Mouse (Mus musculus) layer of hippocampus, postnatal 14 days (tissue): Measurements from ENCODE around the gene Scnn1b. TPM values are rescaled to one million over a fixed set of nuclear protein-coding genes. Genes with fewer than 3 reads are reported as not detected.

Experiments
- DNase-seq, 2 experiments: peaks; one replicate each; pipeline ENCODE4 v3.0.0; 2021 to 2022; ENCODE audit warnings: low spot score in 2 of 2, mixed read lengths in 1 of 2
- total RNA-seq, 2 experiments: library from RNA; stranded (reverse); gene quantifications; 2 replicates each; pipeline ENCODE4 v1.2.3; 2021

The Scnn1b gene
- total RNA-seq, 2 experiments from 2014 or later = 0.41 TPM; not detected in 1

GRCm38 (mm10) chr7:121963883-121964398 is 99.1 kb downstream of the Scnn1b start:
- DNase-seq = peak; percentile 22 to 82

- no peak for DNase-seq
These were observed 101.3 kb downstream of the Scnn1b start for GRCm38 (mm10) chr7:121966169-121966568.

Other genes with a start within 250 kb of the Scnn1b start
- 10 to 100 TPM; 46.5 to 48.4 TPM for gene Usp31, start 157.8 kb upstream of the Scnn1b start, total RNA-seq
- under 1 TPM in 1 of 2 experiments, not detected in 1; 0.14 TPM for gene Scnn1g, start 130.6 kb upstream of the Scnn1b start, total RNA-seq
- gene Cog7, start 116.7 kb downstream of the Scnn1b start, total RNA-seq = 10 to 100 TPM; 32.7 to 33.9 TPM
- 10 to 100 TPM; 29.2 to 29.7 TPM for gene Gga2, start 156.2 kb downstream of the Scnn1b start, total RNA-seq
- gene Ubfd1, start 202.1 kb downstream of the Scnn1b start, total RNA-seq = 10 to 100 TPM; 64.2 to 65.1 TPM
- gene Ears2, start 202.2 kb downstream of the Scnn1b start, total RNA-seq = 1 to 10 TPM; 7.7 to 9.5 TPM
- gene Ndufab1, start 236.8 kb downstream of the Scnn1b start, total RNA-seq = 100 to 1,000 TPM; 308 TPM